Mouse (Mus musculus) ES-E14 (cell line): ENCODE results near the gene Stat3. TPM values are rescaled to one million over a fixed set of nuclear protein-coding genes. Genes with fewer than 3 reads are reported as not detected.

Experiments
- DNase-seq: peaks from one replicate; pipeline ENCODE4 v3.0.0-alpha.2; 2013; ENCODE audit warnings: low read depth, low spot score
- H3K27ac ChIP-seq: 2 replicates; pipeline ENCODE4 v1.5.1; 2012; ENCODE audit warnings: low read depth, mild to moderate bottlenecking, low read length, moderate library complexity, mixed read lengths; ENCODE audit not compliant: poor library complexity, insufficient read depth, severe bottlenecking
- H3K36me3 ChIP-seq: 2 replicates; pipeline ENCODE4 v1.6.1; 2012; ENCODE audit warnings: mild to moderate bottlenecking, low read length, moderate library complexity, mixed read lengths; ENCODE audit not compliant: control insufficient read depth, poor library complexity, insufficient read depth, severe bottlenecking
- H3K4me1 ChIP-seq, 2 experiments: fragments of 150-350 bp in 1 of 2; sonication (generic) in 1 of 2; 2 replicates each; pipeline ENCODE4 v1.6.1; 2012; ENCODE audit warnings: low read length in 2 of 2, mild to moderate bottlenecking in 1 of 2, mixed read lengths in 1 of 2; ENCODE audit not compliant: control insufficient read depth in 2 of 2, insufficient read depth in 2 of 2, poor library complexity in 1 of 2
- H3K4me3 ChIP-seq, 2 experiments: fragments of 150-350 bp in 1 of 2; sonication (generic) in 1 of 2; 2 replicates each; pipeline ENCODE4 v1.5.1; 2012; ENCODE audit warnings: low read length in 2 of 2, low read depth in 1 of 2, mild to moderate bottlenecking in 1 of 2, mixed read lengths in 1 of 2; ENCODE audit not compliant: insufficient read depth in 1 of 2, poor library complexity in 1 of 2, severe bottlenecking in 1 of 2
- H3K9ac ChIP-seq: 2 replicates; pipeline ENCODE4 v1.6.1; 2012; ENCODE audit warnings: low read depth, mild to moderate bottlenecking, low read length, mixed read lengths; ENCODE audit not compliant: poor library complexity, insufficient read depth, severe bottlenecking
- H3K9me3 ChIP-seq: fragments of 150-350 bp; sonication (generic); 2 replicates; pipeline ENCODE4 v1.6.1; 2012; ENCODE audit warnings: low read depth, mild to moderate bottlenecking, low read length; ENCODE audit not compliant: control insufficient read depth, insufficient read depth
- CHD2 ChIP-seq: IDR thresholded peaks from 2 replicates; pipeline ENCODE4 v1.6.1; 2014; ENCODE audit warnings: mild to moderate bottlenecking, low read depth, low read length, inconsistent platforms
- HCFC1 ChIP-seq: IDR thresholded peaks from 2 replicates; pipeline ENCODE4 v1.6.1; 2012; ENCODE audit warnings: low read length, inconsistent platforms, borderline replicate concordance; ENCODE audit not compliant: insufficient read depth
- MAFK ChIP-seq: IDR thresholded peaks from 2 replicates; pipeline ENCODE4 v1.6.1; 2014; ENCODE audit warnings: mild to moderate bottlenecking, low read depth, low read length, inconsistent platforms; ENCODE audit not compliant: insufficient read depth
- ZC3H11A ChIP-seq: IDR thresholded peaks from 2 replicates; pipeline ENCODE4 v1.6.1; 2012; ENCODE audit warnings: low read depth, mild to moderate bottlenecking, inconsistent platforms, low read length, borderline replicate concordance
- ZNF384 ChIP-seq: IDR thresholded peaks from 2 replicates; pipeline ENCODE4 v1.6.1; 2012; ENCODE audit warnings: low read depth, low read length, inconsistent platforms
- in situ Hi-C, 2 experiments: fragments of 600-800 bp; cut with MboI; formaldehyde crosslinking; loops; one replicate each; pipeline ENCODE4 v1.15.1; 2025; ENCODE audit warnings: low sequenced_read_pairs in 2 of 2, inconsistent platforms in 1 of 2; ENCODE audit not compliant: unreplicated experiment in 2 of 2
- total RNA-seq: library from RNA; depleted of rRNA; stranded (reverse); fragments of 300-350 nt; gene quantifications from 2 replicates; pipeline ENCODE4 v1.2.3, GENCODE M21; 2012

Stat3 gene
- total RNA-seq, 1 experiment, result 61.5 TPM

- no peak for TF ChIP-seq ZNF384
- no peak for TF ChIP-seq HCFC1
- TF ChIP-seq ZC3H11A, result no peak
- TF ChIP-seq MAFK, result no peak
- TF ChIP-seq CHD2, result no peak
- H3K9ac ChIP-seq, result no peak overlapping the region
- no peaks in the 10 kb centered on the region for H3K9me3 ChIP-seq
- DNase-seq, result no peak
- peaks cover 0 to 2% of the 10 kb centered on the region in 2 experiments; a peak in 1 of 4 replicates for H3K4me1 ChIP-seq
- in situ Hi-C loops, result no loop called here
- H3K4me3 ChIP-seq, result no peak overlapping the region
- H3K36me3 ChIP-seq, result peaks cover 14% of the 10 kb centered on the region
- H3K27ac ChIP-seq, result no peak overlapping the region
Measured at GRCm38 (mm10) chr11:100883640-100884039, 55.7 kb downstream of the Stat3 start.

- Histone ChIP-seq H3K4me1 (peaks cover 0 to 4% of the 10 kb centered on the region in 2 experiments; a peak in 1 of 4 replicates), H3K4me3 (no peak overlapping the region), H3K9me3 (no peaks in the 10 kb centered on the region), H3K27ac (no peak overlapping the region), H3K9ac (no peak overlapping the region), H3K36me3 (no peaks in the 10 kb centered on the region)
- no peak for DNase-seq
- TF ChIP-seq HCFC1 (no peak), ZC3H11A (no peak), MAFK (no peak), CHD2 (no peak), ZNF384 (no peak)
- in situ Hi-C loops, result no loop called here
Measured at GRCm38 (mm10) chr11:100879321-100880078, 59.8 kb downstream of the Stat3 start.

GRCm38 (mm10) chr11:100875761-100876160 is 63.6 kb downstream of the Stat3 start:
- in situ Hi-C loops, result no loop called here
- H3K4me3 ChIP-seq, result no peak overlapping the region
- H3K9me3 ChIP-seq, result no peaks in the 10 kb centered on the region
- peaks cover 0 to 4% of the 10 kb centered on the region in 2 experiments; a peak in 1 of 4 replicates for H3K4me1 ChIP-seq
- TF ChIP-seq MAFK, result no peak
- TF ChIP-seq ZNF384, result no peak
- no peak for TF ChIP-seq CHD2
- TF ChIP-seq ZC3H11A, result no peak
- TF ChIP-seq HCFC1, result no peak
- no peak overlapping the region for H3K27ac ChIP-seq
- no peak overlapping the region for H3K9ac ChIP-seq
- DNase-seq, result no peak
- no peaks in the 10 kb centered on the region for H3K36me3 ChIP-seq

GRCm38 (mm10) chr11:100870968-100871350 is 68.4 kb downstream of the Stat3 start:
- H3K9me3 ChIP-seq, result no peaks in the 10 kb centered on the region
- no peaks in the 10 kb centered on the region for H3K36me3 ChIP-seq
- no peaks in the 10 kb centered on the region for H3K4me1 ChIP-seq
- in situ Hi-C loops, result no loop called here
- H3K4me3 ChIP-seq, result no peak overlapping the region
- H3K9ac ChIP-seq, result no peak overlapping the region
- DNase-seq, result no peak
- no peak overlapping the region for H3K27ac ChIP-seq
- no peak for TF ChIP-seq CHD2
- no peak for TF ChIP-seq ZNF384
- TF ChIP-seq HCFC1, result no peak
- TF ChIP-seq ZC3H11A, result no peak
- no peak for TF ChIP-seq MAFK
